Mouse (Mus musculus): ENCODE results near the gene Ppp2r5e.
"Not testable (repeated sequence)": the region's sequence is repeated elsewhere in the genome, so short reads cannot be mapped to it uniquely, and the experiment has no call there.

GRCm38 (mm10) chr12:75432400-75432799 lies 163.6 kb downstream of the Ppp2r5e start:
- not testable (repeated sequence) for TF ChIP-seq FLI1 (IDR thresholded peaks at IDR 0.05; ENCODE audit: low read length); GATA1 (IDR thresholded peaks at IDR 0.05; ENCODE audit: borderline replicate concordance, low read length)
